Mouse (Mus musculus) kidney, postnatal 4 days (tissue): ENCODE results near the gene Akap5.
A peak's percentile ranks its signal among the peaks of the same experiment; 100 is the strongest.

Source experiments
- DNase-seq, 2 experiments: peaks; one replicate each; pipeline ENCODE4 v3.0.0; 2021; ENCODE audit warnings: mixed read lengths in 2 of 2

Akap5 gene

GRCm38 (mm10) chr12:76324679-76325431, at the start of gene Akap5:
Gene Akap5 (plus strand): TSS chr12:76324891.
- DNase-seq, result peak; percentile 81 to 85

- no peak for DNase-seq
Measured at GRCm38 (mm10) chr12:76278209-76278608, 46.5 kb upstream of the Akap5 start.

GRCm38 (mm10) chr12:76280556-76280955, 44.1 kb upstream of the Akap5 start:
- DNase-seq, result no peak

- no peak for DNase-seq
Measured at GRCm38 (mm10) chr12:76281111-76281660, 43.5 kb upstream of the Akap5 start.

- DNase-seq, result peak in 1 of 2 experiments; percentile 13
Measured at GRCm38 (mm10) chr12:76282132-76282531, 42.6 kb upstream of the Akap5 start.

- DNase-seq, result no peak
Measured at GRCm38 (mm10) chr12:76282532-76283173, 42.0 kb upstream of the Akap5 start.

GRCm38 (mm10) chr12:76285418-76285817, 39.3 kb upstream of the Akap5 start:
- DNase-seq, result no peak

GRCm38 (mm10) chr12:76287986-76288385, 36.7 kb upstream of the Akap5 start:
- DNase-seq, result no peak

- no peak for DNase-seq
Measured at GRCm38 (mm10) chr12:76288494-76288893, 36.2 kb upstream of the Akap5 start.

- DNase-seq, result no peak
Measured at GRCm38 (mm10) chr12:76289428-76289827, 35.3 kb upstream of the Akap5 start.

GRCm38 (mm10) chr12:76290271-76290670, 34.4 kb upstream of the Akap5 start:
- DNase-seq, result peak in 1 of 2 experiments; percentile 30

GRCm38 (mm10) chr12:76293192-76293591, 31.5 kb upstream of the Akap5 start:
- peak; percentile 82 to 85 for DNase-seq

GRCm38 (mm10) chr12:76297830-76298229, 26.9 kb upstream of the Akap5 start:
- DNase-seq, result no peak

GRCm38 (mm10) chr12:76299361-76299906, 25.3 kb upstream of the Akap5 start:
- no peak for DNase-seq

- DNase-seq, result no peak
Measured at GRCm38 (mm10) chr12:76300367-76300766, 24.3 kb upstream of the Akap5 start.

GRCm38 (mm10) chr12:76303474-76303873, 21.2 kb upstream of the Akap5 start:
- no peak for DNase-seq

GRCm38 (mm10) chr12:76304199-76304598, 20.5 kb upstream of the Akap5 start:
- DNase-seq, result peak; percentile 33 to 42

- no peak for DNase-seq
Measured at GRCm38 (mm10) chr12:76305107-76305506, 19.6 kb upstream of the Akap5 start.

GRCm38 (mm10) chr12:76306852-76307561, 17.7 kb upstream of the Akap5 start:
- peak in 1 of 2 experiments; percentile 40 for DNase-seq

- DNase-seq, result peak; percentile 43 to 62
Measured at GRCm38 (mm10) chr12:76307964-76308363, 16.7 kb upstream of the Akap5 start.

GRCm38 (mm10) chr12:76308436-76308835, 16.3 kb upstream of the Akap5 start:
- DNase-seq, result no peak

GRCm38 (mm10) chr12:76310007-76310406, 14.7 kb upstream of the Akap5 start:
- DNase-seq, result no peak

GRCm38 (mm10) chr12:76310633-76311032, 14.1 kb upstream of the Akap5 start:
- no peak for DNase-seq
